Mouse (Mus musculus) MEL (cell line): ENCODE measurements around the gene Dock1. TPM values are rescaled to one million over a fixed set of nuclear protein-coding genes. Genes with fewer than 3 reads are reported as not detected.

Experiments used
- DNase-seq: peaks from one replicate; pipeline ENCODE4 v3.0.0; 2011; ENCODE audit warnings: low read depth, low spot score
- H3K27ac ChIP-seq: 2 replicates; pipeline ENCODE4 v1.5.1; 2012; ENCODE audit warnings: low read depth, mild to moderate bottlenecking, control low read depth, low read length, moderate library complexity; ENCODE audit not compliant: control insufficient read depth
- H3K27me3 ChIP-seq, 2 experiments: fragments of 150-350 bp in 1 of 2; sonication (generic) in 1 of 2; 2 replicates each; pipeline ENCODE4 v1.6.1; 2012; ENCODE audit warnings: low read length in 2 of 2, mild to moderate bottlenecking in 2 of 2, improper control_type of control experiment in 1 of 2, moderate library complexity in 1 of 2; ENCODE audit not compliant: insufficient read depth in 2 of 2, control insufficient read depth in 1 of 2
- H3K36me3 ChIP-seq, 2 experiments: 2 replicates each; pipeline ENCODE4 v1.6.1; 2012 to 2014; ENCODE audit warnings: low read length in 2 of 2, improper control_type of control experiment in 1 of 2, inconsistent platforms in 1 of 2, mild to moderate bottlenecking in 1 of 2; ENCODE audit not compliant: insufficient read depth in 2 of 2, control insufficient read depth in 1 of 2
- H3K4me1 ChIP-seq, 2 experiments: fragments of 150-350 bp in 1 of 2; sonication (generic) in 1 of 2; 2 replicates each; pipeline ENCODE4 v1.6.1; 2012; ENCODE audit warnings: low read length in 2 of 2, improper control_type of control experiment in 1 of 2, mild to moderate bottlenecking in 1 of 2; ENCODE audit not compliant: insufficient read depth in 2 of 2, control insufficient read depth in 1 of 2
- H3K4me3 ChIP-seq, 2 experiments: fragments of 150-350 bp in 1 of 2; sonication (generic) in 1 of 2; 2 replicates each; pipeline ENCODE4 v1.5.1; 2012; ENCODE audit warnings: low read depth in 2 of 2, low read length in 2 of 2, mild to moderate bottlenecking in 2 of 2, moderate library complexity in 2 of 2, control low read depth in 1 of 2, improper control_type of control experiment in 1 of 2; ENCODE audit not compliant: control insufficient read depth in 1 of 2, insufficient read depth in 1 of 2
- H3K79me2 ChIP-seq: 2 replicates; pipeline ENCODE4 v1.6.1; 2012; ENCODE audit warnings: mild to moderate bottlenecking, low read length, moderate library complexity; ENCODE audit not compliant: control insufficient read depth, poor library complexity, insufficient read depth
- H3K9ac ChIP-seq: 2 replicates; pipeline ENCODE4 v1.6.1; 2012; ENCODE audit warnings: low read depth, mild to moderate bottlenecking, control low read depth, low read length, moderate library complexity; ENCODE audit not compliant: control insufficient read depth, poor library complexity, severe bottlenecking
- H3K9me3 ChIP-seq: fragments of 150-350 bp; sonication (generic); replicated peaks from 2 replicates; pipeline ENCODE4 v1.6.1; 2012; ENCODE audit warnings: mild to moderate bottlenecking, low read length, improper control_type of control experiment, moderate library complexity; ENCODE audit not compliant: insufficient read depth
- E2F4 ChIP-seq: IDR thresholded peaks from 2 replicates; pipeline ENCODE4 v1.6.1; 2011; ENCODE audit warnings: low read depth, low read length, improper control_type of control experiment, borderline replicate concordance
- ELF1 ChIP-seq: IDR thresholded peaks from 2 replicates; pipeline ENCODE4 v1.6.1; 2014; ENCODE audit warnings: low read depth, mild to moderate bottlenecking, inconsistent platforms, low read length, improper control_type of control experiment, moderate library complexity
- ETS1 ChIP-seq: IDR thresholded peaks from 2 replicates; pipeline ENCODE4 v1.6.1; 2012; ENCODE audit warnings: low read depth, mild to moderate bottlenecking, inconsistent platforms, low read length, improper control_type of control experiment, moderate library complexity
- GABPA ChIP-seq: IDR thresholded peaks from 2 replicates; pipeline ENCODE4 v1.6.1; 2012; ENCODE audit warnings: low read depth, mild to moderate bottlenecking, inconsistent platforms, low read length, improper control_type of control experiment, moderate library complexity
- GATA1 ChIP-seq: IDR thresholded peaks from 2 replicates; pipeline ENCODE4 v1.6.1; 2011; ENCODE audit warnings: low read depth, low read length, improper control_type of control experiment
- JUND ChIP-seq: IDR thresholded peaks from 2 replicates; pipeline ENCODE4 v1.6.1; 2011; ENCODE audit warnings: low read depth, mild to moderate bottlenecking, improper control_type of control experiment, low read length
- MAX ChIP-seq: IDR thresholded peaks from 2 replicates; pipeline ENCODE4 v1.6.1; 2011; ENCODE audit warnings: low read length, improper control_type of control experiment
- MYB ChIP-seq: IDR thresholded peaks from 2 replicates; pipeline ENCODE4 v1.6.1; 2011; ENCODE audit warnings: mild to moderate bottlenecking, low read depth, low read length, improper control_type of control experiment
- NRF1 ChIP-seq: IDR thresholded peaks from 2 replicates; pipeline ENCODE4 v1.6.1; 2014; ENCODE audit warnings: low read depth, mild to moderate bottlenecking, inconsistent platforms, low read length, improper control_type of control experiment, moderate library complexity; ENCODE audit not compliant: poor library complexity, insufficient read depth, severe bottlenecking
- POLR2A ChIP-seq, 2 experiments: IDR thresholded peaks; 2 replicates each; pipeline ENCODE4 v1.6.1; 2011 to 2012; ENCODE audit warnings: low read length in 2 of 2, mild to moderate bottlenecking in 2 of 2, control low read depth in 1 of 2, improper control_type of control experiment in 1 of 2, low read depth in 1 of 2, moderate library complexity in 1 of 2; ENCODE audit not compliant: control insufficient read depth in 1 of 2, insufficient read depth in 1 of 2, poor library complexity in 1 of 2
- POLR2AphosphoS2 ChIP-seq: IDR thresholded peaks from 2 replicates; pipeline ENCODE4 v1.6.1; 2011; ENCODE audit warnings: low read length, improper control_type of control experiment
- POLR2AphosphoS5 ChIP-seq: IDR thresholded peaks from 2 replicates; pipeline ENCODE4 v1.6.1; 2012; ENCODE audit warnings: low read depth, borderline replicate concordance, mild to moderate bottlenecking, inconsistent platforms, low read length, moderate library complexity, mixed read lengths
- SMC3 ChIP-seq: IDR thresholded peaks from 2 replicates; pipeline ENCODE4 v1.6.1; 2011; ENCODE audit warnings: low read depth, low read length, improper control_type of control experiment
- TCF12 ChIP-seq: IDR thresholded peaks from 2 replicates; pipeline ENCODE4 v1.6.1; 2014; ENCODE audit warnings: low read depth, mild to moderate bottlenecking, inconsistent platforms, low read length, improper control_type of control experiment, moderate library complexity
- ZMIZ1 ChIP-seq: IDR thresholded peaks from 2 replicates; pipeline ENCODE4 v1.6.1; 2012; ENCODE audit warnings: low read depth, mild to moderate bottlenecking, inconsistent platforms, low read length, improper control_type of control experiment, moderate library complexity
- polyA plus RNA-seq, 2 experiments: library from polyadenylated mRNA; stranded (reverse) in 1 of 2; unstranded in 1 of 2; fragments of >175 nt in 1 of 2; fragments of >200 nt in 1 of 2; gene quantifications; 2 replicates each; pipeline versions ENCODE4 v1.2.1 to v1.2.4; 2012; ENCODE audit warnings: low replicate concordance in 2 of 2, low read depth in 1 of 2; ENCODE audit not compliant: insufficient read length in 2 of 2, insufficient read depth in 1 of 2, missing spikeins in 1 of 2
- total RNA-seq: library from RNA; depleted of rRNA; stranded (reverse); fragments of 300-350 nt; gene quantifications from 2 replicates; pipeline ENCODE4 v1.2.3, GENCODE M21; 2012

Gene Dock1
- total and polyA plus RNA-seq, 3 experiments = not detected

DNA sequence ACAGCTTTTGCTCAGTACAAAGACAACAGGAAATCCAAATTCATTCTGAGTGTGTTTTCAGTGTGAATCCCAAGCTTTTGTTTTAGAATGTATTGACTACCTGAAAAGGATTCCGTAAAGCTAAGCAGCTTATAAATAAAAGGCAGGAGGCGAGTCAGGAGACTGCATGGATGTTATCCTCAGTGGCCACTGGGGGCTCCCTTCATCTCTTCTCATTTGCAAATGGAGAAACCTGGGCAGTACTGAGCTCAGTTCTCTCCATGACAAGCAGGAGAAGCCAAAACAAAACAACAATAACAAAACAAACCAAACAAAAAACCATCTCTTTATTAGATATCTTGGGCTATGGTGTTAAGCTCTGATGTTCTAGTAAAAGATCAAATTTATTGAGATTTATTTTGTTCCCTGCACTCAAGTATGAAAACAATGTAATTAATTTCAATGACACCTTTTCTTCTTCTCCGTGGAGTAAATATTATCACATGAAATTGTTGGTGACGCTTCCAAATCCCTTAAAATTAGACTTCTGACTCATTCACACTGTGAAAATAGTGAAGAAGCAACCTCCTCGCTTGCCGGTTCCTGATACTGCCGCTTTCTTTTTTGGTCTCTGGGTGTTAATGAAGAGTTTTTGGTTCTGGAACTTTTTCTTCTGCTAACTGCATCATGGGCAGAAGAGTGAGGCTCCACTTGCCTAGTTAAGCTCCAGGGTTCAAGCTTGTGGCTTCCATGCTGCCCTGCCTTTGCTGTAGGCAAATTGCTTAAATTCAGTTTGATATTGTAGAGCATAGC lies 275.7 kb downstream of the Dock1 start:
- Histone ChIP-seq H3K4me3 (no peak overlapping the region), H3K79me2 (no peaks in the 10 kb centered on the region), H3K4me1 (no peaks in the 10 kb centered on the region), H3K36me3 (no peaks in the 10 kb centered on the region), H3K9me3 (no peaks in the 10 kb centered on the region), H3K9ac (no peak overlapping the region), H3K27ac (no peak overlapping the region), H3K27me3 (no peaks in the 10 kb centered on the region)
- no peak for DNase-seq
- no peak for TF ChIP-seq MYB
- no peak for TF ChIP-seq POLR2A (IDR thresholded peaks at IDR 0.05; ENCODE audit: control insufficient read depth in 1 of 2, insufficient read depth in 1 of 2, low read depth in 1 of 2, low read length in 2 of 2, poor library complexity in 1 of 2)
- TF ChIP-seq POLR2AphosphoS2 = no peak
- no peak for TF ChIP-seq MAX
- no peak for TF ChIP-seq ELF1
- TF ChIP-seq GABPA = no peak
- no peak for TF ChIP-seq SMC3
- no peak for TF ChIP-seq NRF1
- no peak for TF ChIP-seq POLR2AphosphoS5
- no peak for TF ChIP-seq TCF12
- TF ChIP-seq ETS1 = no peak
- TF ChIP-seq JUND = no peak

DNA sequence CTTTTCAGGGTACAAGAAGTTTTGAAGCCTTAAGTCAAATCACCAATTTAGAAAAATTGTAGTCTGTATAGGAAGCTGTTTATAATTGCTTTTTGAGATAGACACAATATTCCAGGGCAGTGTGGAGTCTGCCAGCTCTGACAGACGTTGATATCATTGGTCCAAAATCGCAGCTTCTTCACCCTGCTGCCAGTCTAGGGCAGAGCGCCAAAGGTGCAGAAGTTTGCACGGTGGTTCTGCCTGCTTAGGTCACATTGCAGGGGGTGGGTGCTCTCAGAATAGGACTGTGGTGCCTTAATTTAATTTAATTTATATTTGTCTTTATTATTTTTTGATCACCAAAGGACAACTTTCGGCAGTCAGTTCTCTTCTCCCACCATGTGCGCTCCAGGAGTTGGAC lies 288.6 kb downstream of the Dock1 start:
- no peak for DNase-seq
- H3K4me1 ChIP-seq = no peaks in the 10 kb centered on the region
- H3K9ac ChIP-seq = no peak overlapping the region
- no peak overlapping the region for H3K27ac ChIP-seq
- no peaks in the 10 kb centered on the region for H3K9me3 ChIP-seq
- H3K4me3 ChIP-seq = no peak overlapping the region
- no peaks in the 10 kb centered on the region for H3K27me3 ChIP-seq
- H3K36me3 ChIP-seq = no peaks in the 10 kb centered on the region
- no peaks in the 10 kb centered on the region for H3K79me2 ChIP-seq
- TF ChIP-seq E2F4 = no peak
- TF ChIP-seq POLR2AphosphoS5 = no peak
- TF ChIP-seq ELF1 = no peak
- TF ChIP-seq TCF12 = no peak
- TF ChIP-seq JUND = no peak
- TF ChIP-seq GATA1 = no peak
- no peak for TF ChIP-seq ZMIZ1
